Mouse (Mus musculus) heart, embryonic 14.5 days (tissue): ENCODE data around the gene Nol6. TPM values are rescaled to one million over a fixed set of nuclear protein-coding genes. Genes with fewer than 3 reads are reported as not detected.
A peak's percentile ranks its signal among the peaks of the same experiment; 100 is the strongest.

Source experiments
- ATAC-seq: fragments of 200-750 bp; cut with Nextera tagmentation; 2 replicates; pipeline ENCODE4 v1.8.0; 2017; ENCODE audit warnings: low read depth, moderate TSS enrichment; ENCODE audit not compliant: insufficient number of reproducible peaks, insufficient read depth, low FRiP score
- H3K27ac ChIP-seq, 2 experiments: fragments of 200-500 bp in 1 of 2; fragments of 300-500 bp in 1 of 2; sonication (generic) in 1 of 2; replicated peaks in 1 of 2; 2 replicates each; pipeline ENCODE4 v1.5.1; 2012 to 2014; ENCODE audit warnings: low read depth in 2 of 2, low read length in 2 of 2, control low read depth in 1 of 2, mild to moderate bottlenecking in 1 of 2, mixed read lengths in 1 of 2; ENCODE audit not compliant: control insufficient read depth in 1 of 2, insufficient read depth in 1 of 2
- H3K27me3 ChIP-seq: fragments of 300-500 bp; sonication (generic); 2 replicates; pipeline ENCODE4 v1.6.1; 2014; ENCODE audit warnings: mild to moderate bottlenecking, low read length, control low read depth; ENCODE audit not compliant: control insufficient read depth, insufficient read depth
- H3K36me3 ChIP-seq: fragments of 300-500 bp; sonication (generic); 2 replicates; pipeline ENCODE4 v1.6.1; 2014; ENCODE audit warnings: mild to moderate bottlenecking, control low read depth, low read length, mixed read lengths; ENCODE audit not compliant: control insufficient read depth, insufficient read depth
- H3K4me1 ChIP-seq, 2 experiments: fragments of 200-500 bp in 1 of 2; fragments of 300-500 bp in 1 of 2; sonication (generic) in 1 of 2; 2 replicates each; pipeline ENCODE4 v1.6.1; 2012 to 2014; ENCODE audit warnings: low read length in 2 of 2, control low read depth in 1 of 2, mixed read lengths in 1 of 2; ENCODE audit not compliant: control insufficient read depth in 2 of 2, insufficient read depth in 2 of 2
- H3K4me2 ChIP-seq: fragments of 300-500 bp; sonication (generic); 2 replicates; pipeline ENCODE4 v1.6.1; 2014; ENCODE audit warnings: mild to moderate bottlenecking, low read length
- H3K4me3 ChIP-seq, 2 experiments: fragments of 200-500 bp in 1 of 2; fragments of 300-500 bp in 1 of 2; sonication (generic) in 1 of 2; 2 replicates each; pipeline ENCODE4 v1.5.1; 2012 to 2014; ENCODE audit warnings: low read length in 2 of 2, mild to moderate bottlenecking in 2 of 2, control low read depth in 1 of 2, low read depth in 1 of 2, moderate library complexity in 1 of 2; ENCODE audit not compliant: control insufficient read depth in 1 of 2, insufficient read depth in 1 of 2
- H3K9ac ChIP-seq: fragments of 300-500 bp; sonication (generic); 2 replicates; pipeline ENCODE4 v1.6.1; 2014; ENCODE audit warnings: mild to moderate bottlenecking, low read length
- H3K9me3 ChIP-seq: fragments of 300-500 bp; sonication (generic); 2 replicates; pipeline ENCODE4 v1.6.1; 2016; ENCODE audit warnings: low read length, control low read depth; ENCODE audit not compliant: control insufficient read depth
- WGBS: fragments of 180-500 bp; shearing (Covaris S2); extraction: QIAGEN DNeasy Blood & Tissue Kit; methylation state at CpG from one replicate; pipeline ENCODE4 v1.1.7; 2014; 5-methylcytosine and 5-hydroxymethylcytosine counted together
- polyA plus RNA-seq: library from polyadenylated mRNA; unstranded; fragments of >200 nt; fragmentation: Nextera tagmentation; extraction: Ambion mirVana; gene quantifications from 2 replicates; pipeline ENCODE4 v1.2.1, GENCODE M21; 2014

Gene Nol6
- polyA plus RNA-seq, 1 experiment from 2014 or later, result 14.6 TPM

GRCm38 (mm10) chr4:41094361-41094760, 29.9 kb downstream of the Nol6 start:
- peak overlapping the region; percentile 21; the same call in 1 of the 2 replicates for H3K4me2 ChIP-seq
- peaks cover 36 to 38% of the 10 kb centered on the region in 2 experiments for H3K4me1 ChIP-seq
- no peak overlapping the region for H3K4me3 ChIP-seq
- H3K9ac ChIP-seq, result no peak overlapping the region
- WGBS, result 19% methylated on average over 9 of the region's 9 CpGs
- H3K27me3 ChIP-seq, result peaks cover 6% of the 10 kb centered on the region; the same call in 1 of the 2 replicates
- no peaks in the 10 kb centered on the region for H3K9me3 ChIP-seq
- peak overlapping the region in 1 of 2 experiments; percentile 22; a peak in 2 of 4 replicates for H3K27ac ChIP-seq
- no peaks in the 10 kb centered on the region for H3K36me3 ChIP-seq
- peak; percentile 51; the same call in 1 of the 2 replicates for ATAC-seq

GRCm38 (mm10) chr4:41092958-41093357, 31.3 kb downstream of the Nol6 start:
- WGBS, result 47% methylated on average over 1 of the region's 1 CpGs
- H3K4me3 ChIP-seq, result no peak overlapping the region
- H3K9me3 ChIP-seq, result no peaks in the 10 kb centered on the region
- H3K27ac ChIP-seq, result no peak overlapping the region
- peaks cover 31% of the 10 kb centered on the region in 2 experiments for H3K4me1 ChIP-seq
- ATAC-seq, result no peak
- no peaks in the 10 kb centered on the region for H3K36me3 ChIP-seq
- H3K4me2 ChIP-seq, result no peak overlapping the region
- peaks cover under 1% of the 10 kb centered on the region; the same call in 1 of the 2 replicates for H3K27me3 ChIP-seq
- H3K9ac ChIP-seq, result no peak overlapping the region

- Histone ChIP-seq H3K27ac (no peak overlapping the region), H3K4me3 (no peak overlapping the region), H3K4me2 (no peak overlapping the region), H3K36me3 (no peaks in the 10 kb centered on the region), H3K9me3 (no peaks in the 10 kb centered on the region), H3K4me1 (peaks cover 20% of the 10 kb centered on the region in 2 experiments), H3K27me3 (no peaks in the 10 kb centered on the region), H3K9ac (no peak overlapping the region)
- WGBS, result 34% methylated on average over 3 of the region's 3 CpGs
- ATAC-seq, result no peak
These were observed 32.9 kb downstream of the Nol6 start for GRCm38 (mm10) chr4:41091391-41091790.

DNA sequence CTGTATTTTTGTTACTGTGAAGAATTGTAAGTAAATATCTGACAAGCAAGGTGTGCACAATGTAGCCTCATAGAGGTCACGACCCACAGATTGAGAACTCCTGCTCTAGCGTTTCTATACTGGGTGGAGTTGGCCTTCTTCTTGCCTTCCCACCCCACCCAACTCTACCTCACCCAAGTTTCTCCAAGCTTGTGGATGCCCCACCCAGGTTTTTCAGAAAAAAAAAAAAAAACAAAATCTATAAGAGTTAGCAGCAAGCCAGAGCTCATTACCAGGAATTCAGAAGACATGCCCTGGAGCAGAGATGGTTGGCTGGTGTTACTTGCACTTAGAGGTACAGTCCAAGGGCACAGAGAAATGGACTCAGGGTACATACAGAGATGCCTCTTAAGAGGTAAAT, 34.5 kb downstream of the Nol6 start:
- H3K4me3 ChIP-seq, result no peak overlapping the region
- no peak for ATAC-seq
- 74% methylated on average over 2 of the region's 2 CpGs for WGBS
- H3K9me3 ChIP-seq, result no peaks in the 10 kb centered on the region
- peaks cover 9 to 10% of the 10 kb centered on the region in 2 experiments for H3K4me1 ChIP-seq
- H3K4me2 ChIP-seq, result no peak overlapping the region
- no peaks in the 10 kb centered on the region for H3K36me3 ChIP-seq
- H3K27ac ChIP-seq, result no peak overlapping the region
- H3K27me3 ChIP-seq, result no peaks in the 10 kb centered on the region
- H3K9ac ChIP-seq, result no peak overlapping the region

DNA sequence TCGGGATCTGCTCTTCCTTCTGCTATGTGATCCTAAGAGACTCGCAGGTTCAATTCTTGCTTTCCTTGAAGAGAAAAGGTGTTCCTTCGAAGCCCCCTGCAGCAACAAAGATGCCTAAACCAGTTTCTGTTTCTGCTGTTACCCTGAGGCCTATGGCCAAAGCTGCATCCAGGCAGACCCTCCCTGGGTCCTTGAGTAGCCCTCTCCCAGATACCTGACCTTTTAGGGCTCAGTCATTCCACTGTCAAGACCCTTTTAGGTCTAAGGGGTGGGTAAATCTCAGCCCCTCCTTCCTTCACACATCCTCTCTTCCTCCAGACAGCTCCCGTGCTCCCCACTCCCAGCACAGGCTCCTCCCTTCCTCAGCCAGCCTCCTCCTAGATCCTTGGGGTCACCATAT, 35.1 kb downstream of the Nol6 start:
- Histone ChIP-seq H3K27me3 (no peaks in the 10 kb centered on the region; the same call in 1 of the 2 replicates), H3K9me3 (no peaks in the 10 kb centered on the region), H3K4me3 (no peak overlapping the region), H3K9ac (no peak overlapping the region), H3K36me3 (no peaks in the 10 kb centered on the region), H3K4me2 (no peak overlapping the region), H3K4me1 (peaks cover 4 to 5% of the 10 kb centered on the region in 2 experiments; a peak in 3 of 4 replicates), H3K27ac (no peak overlapping the region)
- no peak for ATAC-seq
- 82% methylated on average over 4 of the region's 4 CpGs for WGBS

DNA sequence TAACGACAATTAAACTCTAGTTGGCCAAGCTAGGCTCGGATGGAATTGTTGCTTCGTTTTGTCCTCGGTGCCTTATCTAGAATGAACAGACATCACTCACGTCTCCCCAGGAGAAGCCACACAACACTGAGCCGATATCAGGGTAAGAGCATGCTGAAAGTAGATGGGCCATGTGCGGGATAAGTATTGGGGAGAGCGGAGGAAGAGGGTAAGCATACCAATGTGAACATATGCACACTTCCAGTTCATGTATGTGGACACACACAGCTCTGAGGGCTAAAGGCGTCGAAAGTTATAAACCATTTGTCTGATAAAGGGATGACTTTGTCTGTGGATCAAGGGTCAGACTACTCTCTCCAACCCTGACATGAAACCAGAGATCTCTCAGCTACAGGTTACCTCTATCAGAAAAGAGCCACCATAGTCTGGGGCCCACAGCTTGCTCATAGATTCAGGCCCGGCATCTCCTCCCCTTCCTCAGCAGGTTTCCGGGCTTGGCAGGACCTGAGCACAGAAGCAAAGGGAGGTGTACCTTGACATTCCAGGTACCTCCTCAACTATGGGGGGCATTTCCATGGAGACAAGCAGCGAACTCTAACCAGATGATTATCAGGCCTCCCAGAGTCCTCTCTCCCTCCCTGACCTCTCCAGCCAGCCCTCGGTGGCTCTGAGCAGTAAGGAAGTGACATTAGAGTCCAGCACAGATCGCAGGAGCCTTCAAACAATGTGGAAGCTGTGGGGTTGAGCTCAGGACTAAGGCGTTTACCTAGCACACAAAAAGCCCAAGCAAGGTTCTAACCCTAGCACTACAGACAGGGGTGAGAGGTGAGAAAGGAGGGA, 36.6 kb downstream of the Nol6 start:
- H3K27me3 ChIP-seq, result no peaks in the 10 kb centered on the region; the same call in 1 of the 2 replicates
- no peaks in the 10 kb centered on the region for H3K36me3 ChIP-seq
- ATAC-seq, result no peak
- H3K9me3 ChIP-seq, result no peaks in the 10 kb centered on the region
- no peak overlapping the region for H3K27ac ChIP-seq
- no peak overlapping the region for H3K9ac ChIP-seq
- WGBS, result 66% methylated on average over 16 of the region's 16 CpGs
- H3K4me2 ChIP-seq, result no peak overlapping the region
- H3K4me1 ChIP-seq, result no peaks in the 10 kb centered on the region
- no peak overlapping the region for H3K4me3 ChIP-seq

GRCm38 (mm10) chr4:41086947-41087346, 37.3 kb downstream of the Nol6 start:
- H3K27me3 ChIP-seq, result no peaks in the 10 kb centered on the region; the same call in 1 of the 2 replicates
- H3K9ac ChIP-seq, result no peak overlapping the region
- no peaks in the 10 kb centered on the region for H3K4me1 ChIP-seq
- H3K4me3 ChIP-seq, result no peak overlapping the region
- no peaks in the 10 kb centered on the region for H3K9me3 ChIP-seq
- H3K27ac ChIP-seq, result no peak overlapping the region
- no peak overlapping the region for H3K4me2 ChIP-seq
- H3K36me3 ChIP-seq, result no peaks in the 10 kb centered on the region
- ATAC-seq, result no peak
- WGBS, result 77% methylated on average over 9 of the region's 9 CpGs
